Mouse (Mus musculus) neural tube, embryonic 14.5 days (tissue): ENCODE results near the gene Wdr81. TPM values are rescaled to one million over a fixed set of nuclear protein-coding genes. Genes with fewer than 3 reads are reported as not detected.

Experiments used
- ATAC-seq: fragments of 200-750 bp; cut with Nextera tagmentation; 2 replicates; pipeline ENCODE4 v1.8.0; 2017; ENCODE audit warnings: low read depth, mild to moderate bottlenecking, moderate TSS enrichment, moderate library complexity
- H3K27ac ChIP-seq: fragments of 300-500 bp; sonication (generic); 2 replicates; pipeline ENCODE4 v1.5.1; 2014; ENCODE audit warnings: low read depth, mild to moderate bottlenecking, control low read depth, low read length, moderate library complexity, mixed read lengths
- H3K27me3 ChIP-seq: fragments of 300-500 bp; sonication (generic); 2 replicates; pipeline ENCODE4 v1.6.1; 2014; ENCODE audit warnings: low read length; ENCODE audit not compliant: control insufficient read depth, insufficient read depth
- H3K36me3 ChIP-seq: fragments of 300-500 bp; sonication (generic); 2 replicates; pipeline ENCODE4 v1.6.1; 2014; ENCODE audit warnings: low read length, mixed read lengths; ENCODE audit not compliant: control insufficient read depth, insufficient read depth
- H3K4me1 ChIP-seq: fragments of 300-500 bp; sonication (generic); 2 replicates; pipeline ENCODE4 v1.6.1; 2014; ENCODE audit warnings: low read length; ENCODE audit not compliant: control insufficient read depth, insufficient read depth
- H3K4me2 ChIP-seq: fragments of 300-500 bp; sonication (generic); 2 replicates; pipeline ENCODE4 v1.6.1; 2014; ENCODE audit warnings: mild to moderate bottlenecking, low read depth, low read length, control low read depth
- H3K4me3 ChIP-seq: fragments of 300-500 bp; sonication (generic); 2 replicates; pipeline ENCODE4 v1.5.1; 2014; ENCODE audit warnings: low read depth, low read length, control low read depth, mixed read lengths
- H3K9ac ChIP-seq: fragments of 300-500 bp; sonication (generic); replicated peaks from 2 replicates; pipeline ENCODE4 v1.6.1; 2014; ENCODE audit warnings: low read depth, mild to moderate bottlenecking, control low read depth, low read length, mixed read lengths
- H3K9me3 ChIP-seq: fragments of 300-500 bp; sonication (generic); 2 replicates; pipeline ENCODE4 v1.6.1; 2016; ENCODE audit warnings: low read length; ENCODE audit not compliant: control insufficient read depth
- WGBS: fragments of 180-500 bp; shearing (Covaris S2); extraction: QIAGEN DNeasy Blood & Tissue Kit; methylation state at CpG from one replicate; pipeline ENCODE4 v1.1.7; 2014; 5-methylcytosine and 5-hydroxymethylcytosine counted together
- polyA plus RNA-seq: library from polyadenylated mRNA; unstranded; fragments of >200 nt; fragmentation: Nextera tagmentation; extraction: Ambion mirVana; gene quantifications from 2 replicates; pipeline ENCODE4 v1.2.1, GENCODE M21; 2014

The Wdr81 gene
- polyA plus RNA-seq: 6.3 and 7.4 TPM in 2 replicates

GRCm38 (mm10) chr11:75453991-75454930, at the start of gene Wdr81:
Gene Wdr81, minus strand, starts transcription at chr11:75454717.
- peaks cover 13% of the 10 kb centered on the region for H3K4me1 ChIP-seq
- H3K36me3 ChIP-seq: 0 out of 2 replicates have a peak, but pooled peaks cover 6% of the 10 kb centered on the region
- no peaks in the 10 kb centered on the region for H3K27me3 ChIP-seq
- H3K9me3 ChIP-seq: no peaks in the 10 kb centered on the region
- peak within 1 kb of the TSS; percentile 73 for H3K4me3 ChIP-seq
- ATAC-seq: peak; percentile 94
- H3K9ac ChIP-seq: peak within 1 kb of the TSS; percentile 72
- H3K4me2 ChIP-seq: peak within 1 kb of the TSS; percentile 99
- H3K27ac ChIP-seq: peak within 1 kb of the TSS; percentile 52; the same call in 1 of the 2 replicates
- 2% methylated on average over 56 of the region's 56 CpGs for WGBS

DNA sequence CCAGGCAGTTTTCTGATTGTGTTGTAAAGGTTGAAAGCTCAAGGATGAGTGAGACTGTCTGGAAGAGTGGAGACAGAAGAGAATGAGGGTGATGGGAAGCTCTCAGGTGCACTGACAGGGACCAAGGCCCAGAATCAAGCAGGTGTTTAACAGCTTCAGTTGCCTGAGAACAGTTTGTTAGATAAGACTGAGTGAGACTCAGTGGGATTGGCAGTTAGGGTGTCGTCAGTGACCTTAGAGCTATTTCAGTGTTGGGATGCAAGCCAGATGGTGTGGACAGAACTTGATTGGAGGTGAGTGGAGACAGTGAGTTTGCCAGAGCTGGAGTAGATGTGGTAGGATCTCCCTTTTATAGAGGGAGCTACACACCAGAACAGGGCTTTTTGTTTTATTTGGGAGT, 43.6 kb upstream of the Wdr81 start:
- no peaks in the 10 kb centered on the region for H3K4me1 ChIP-seq
- H3K4me2 ChIP-seq: no peak overlapping the region
- ATAC-seq: no peak

DNA sequence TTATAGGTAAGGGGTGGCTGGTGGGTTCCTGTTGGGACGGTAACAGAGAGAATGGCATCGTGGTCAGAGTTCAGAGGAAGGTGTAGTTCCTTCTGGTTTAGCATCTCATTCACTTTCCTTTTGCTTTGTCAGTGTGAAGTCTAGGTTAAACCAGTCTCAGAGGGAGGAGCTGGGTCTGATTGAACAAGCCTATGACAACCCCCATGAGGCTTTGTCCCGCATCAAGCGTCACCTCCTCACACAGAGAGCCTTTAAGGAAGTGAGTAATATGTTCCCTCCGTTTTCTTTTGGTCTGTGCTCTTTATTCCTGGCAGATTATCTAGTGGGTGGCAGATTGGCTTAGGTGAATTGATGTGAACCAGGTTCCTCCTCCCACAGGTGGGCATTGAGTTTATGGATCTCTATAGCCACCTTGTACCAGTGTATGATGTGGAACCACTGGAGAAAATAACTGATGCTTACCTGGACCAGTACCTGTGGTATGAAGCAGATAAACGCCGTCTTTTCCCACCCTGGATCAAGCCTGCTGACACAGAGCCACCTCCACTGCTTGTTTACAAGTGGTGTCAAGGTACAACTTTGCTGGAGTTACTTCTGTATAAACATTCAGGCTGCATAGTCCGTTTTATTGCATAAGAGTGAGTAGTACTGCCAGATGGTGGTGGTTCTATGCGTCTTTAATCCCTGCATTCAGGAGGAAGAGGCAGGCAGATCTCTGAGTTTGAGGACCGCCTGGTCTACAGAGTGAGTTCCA, 40.0 kb upstream of the Wdr81 start:
- Histone ChIP-seq H3K9me3 (no peaks in the 10 kb centered on the region), H3K36me3 (peaks cover 94% of the 10 kb centered on the region), H3K27me3 (no peaks in the 10 kb centered on the region), H3K27ac (no peak overlapping the region), H3K9ac (no peak overlapping the region), H3K4me2 (no peak overlapping the region), H3K4me3 (no peak overlapping the region), H3K4me1 (no peaks in the 10 kb centered on the region)
- no peak for ATAC-seq
- WGBS: 95% methylated on average over 10 of the region's 10 CpGs

More for the DNA sequence above, 43.6 kb upstream of the Wdr81 start:
- Histone ChIP-seq H3K27me3 (no peaks in the 10 kb centered on the region), H3K9me3 (no peaks in the 10 kb centered on the region), H3K27ac (no peak overlapping the region), H3K9ac (no peak overlapping the region), H3K4me3 (no peak overlapping the region), H3K36me3 (peaks cover 97% of the 10 kb centered on the region)
- 97% methylated on average over 1 of the region's 1 CpGs for WGBS

GRCm38 (mm10) chr11:75487496-75487895, 33.0 kb upstream of the Wdr81 start:
- Histone ChIP-seq H3K9me3 (no peaks in the 10 kb centered on the region), H3K9ac (peak overlapping the region; percentile 90), H3K4me3 (peak overlapping the region; percentile 100), H3K4me1 (peaks cover 9% of the 10 kb centered on the region), H3K27me3 (no peaks in the 10 kb centered on the region), H3K4me2 (peak overlapping the region; percentile 95), H3K36me3 (peaks cover 27% of the 10 kb centered on the region), H3K27ac (no peak overlapping the region)
- 41% methylated on average over 6 of the region's 6 CpGs for WGBS
- no peak for ATAC-seq

- H3K4me1 ChIP-seq: peaks cover 9% of the 10 kb centered on the region
- H3K4me2 ChIP-seq: peak within 1 kb of the TSS; percentile 95
- H3K9me3 ChIP-seq: no peaks in the 10 kb centered on the region
- under 1% methylated on average over 52 of the region's 52 CpGs for WGBS
- peak within 1 kb of the TSS; percentile 77 for H3K27ac ChIP-seq
- peak within 1 kb of the TSS; percentile 100 for H3K4me3 ChIP-seq
- no peaks in the 10 kb centered on the region for H3K27me3 ChIP-seq
- peaks cover 19% of the 10 kb centered on the region for H3K36me3 ChIP-seq
- peak; percentile 100 for ATAC-seq
- H3K9ac ChIP-seq: peak within 1 kb of the TSS; percentile 90
Observed at GRCm38 (mm10) chr11:75486601-75487285, 32.2 kb upstream of the Wdr81 start, which contains the start of gene Prpf8. Gene Prpf8, plus strand, starts transcription at chr11:75486816.

GRCm38 (mm10) chr11:75486192-75486591, 31.7 kb upstream of the Wdr81 start:
- peak overlapping the region; percentile 90; the same call in 1 of the 2 replicates for H3K9ac ChIP-seq
- 15% methylated on average over 3 of the region's 3 CpGs for WGBS

GRCm38 (mm10) chr11:75473376-75473775, 18.9 kb upstream of the Wdr81 start:
- Histone ChIP-seq H3K9ac (no peak overlapping the region), H3K9me3 (no peaks in the 10 kb centered on the region), H3K4me1 (no peaks in the 10 kb centered on the region), H3K27ac (no peak overlapping the region), H3K27me3 (no peaks in the 10 kb centered on the region), H3K4me2 (no peak overlapping the region), H3K36me3 (no peaks in the 10 kb centered on the region), H3K4me3 (no peak overlapping the region)
- no peak for ATAC-seq
- WGBS: 73% methylated on average over 7 of the region's 7 CpGs

More at GRCm38 (mm10) chr11:75486192-75486591, 31.7 kb upstream of the Wdr81 start:
- Histone ChIP-seq H3K27me3 (no peaks in the 10 kb centered on the region), H3K4me1 (peaks cover 9% of the 10 kb centered on the region), H3K27ac (0 out of 2 replicates have a peak overlapping the region, but pooled peaks have one; percentile 10), H3K36me3 (peaks cover 14% of the 10 kb centered on the region), H3K9me3 (no peaks in the 10 kb centered on the region), H3K4me3 (peak overlapping the region; percentile 100; the same call in 1 of the 2 replicates), H3K4me2 (peak overlapping the region; percentile 42)
- ATAC-seq: peak; percentile 15; the same call in 1 of the 2 replicates

DNA sequence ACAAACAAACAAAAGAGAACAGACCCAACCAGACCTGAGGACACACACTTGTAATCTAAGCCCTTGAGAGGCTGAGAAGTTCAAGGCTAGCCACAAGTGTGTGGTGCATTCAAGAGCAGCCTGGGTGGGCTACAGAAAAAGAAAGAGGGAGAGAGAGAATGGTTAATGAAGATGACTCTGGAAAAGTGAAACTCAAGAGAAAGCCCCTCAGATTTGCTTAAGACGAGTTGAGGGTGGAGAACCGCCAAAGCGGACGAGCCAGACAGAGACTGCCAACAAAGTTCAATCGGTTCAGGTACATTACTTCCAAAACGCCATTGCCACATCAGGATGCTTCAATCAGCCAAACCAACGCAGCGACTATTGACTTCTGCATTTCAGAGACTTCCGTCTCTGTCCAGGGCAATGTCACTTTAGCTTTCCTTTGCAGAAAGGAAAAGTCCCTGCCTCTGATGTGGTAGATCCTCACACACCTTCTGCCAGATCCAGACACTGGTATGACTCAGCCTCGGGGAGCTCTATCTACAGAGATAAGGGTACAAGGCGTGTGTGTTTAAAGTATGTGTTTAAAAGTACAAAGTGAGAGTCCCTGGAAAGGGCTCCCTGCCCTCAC, 18.1 kb upstream of the Wdr81 start:
- ATAC-seq: no peak
- Histone ChIP-seq H3K36me3 (no peaks in the 10 kb centered on the region), H3K27me3 (no peaks in the 10 kb centered on the region), H3K9me3 (no peaks in the 10 kb centered on the region), H3K4me3 (no peak overlapping the region), H3K9ac (no peak overlapping the region), H3K27ac (no peak overlapping the region), H3K4me2 (no peak overlapping the region), H3K4me1 (no peaks in the 10 kb centered on the region)
- 89% methylated on average over 11 of the region's 11 CpGs for WGBS
